7 mouse cellular contexts compared by ENCODE assay signal in the genomic region with DNA sequence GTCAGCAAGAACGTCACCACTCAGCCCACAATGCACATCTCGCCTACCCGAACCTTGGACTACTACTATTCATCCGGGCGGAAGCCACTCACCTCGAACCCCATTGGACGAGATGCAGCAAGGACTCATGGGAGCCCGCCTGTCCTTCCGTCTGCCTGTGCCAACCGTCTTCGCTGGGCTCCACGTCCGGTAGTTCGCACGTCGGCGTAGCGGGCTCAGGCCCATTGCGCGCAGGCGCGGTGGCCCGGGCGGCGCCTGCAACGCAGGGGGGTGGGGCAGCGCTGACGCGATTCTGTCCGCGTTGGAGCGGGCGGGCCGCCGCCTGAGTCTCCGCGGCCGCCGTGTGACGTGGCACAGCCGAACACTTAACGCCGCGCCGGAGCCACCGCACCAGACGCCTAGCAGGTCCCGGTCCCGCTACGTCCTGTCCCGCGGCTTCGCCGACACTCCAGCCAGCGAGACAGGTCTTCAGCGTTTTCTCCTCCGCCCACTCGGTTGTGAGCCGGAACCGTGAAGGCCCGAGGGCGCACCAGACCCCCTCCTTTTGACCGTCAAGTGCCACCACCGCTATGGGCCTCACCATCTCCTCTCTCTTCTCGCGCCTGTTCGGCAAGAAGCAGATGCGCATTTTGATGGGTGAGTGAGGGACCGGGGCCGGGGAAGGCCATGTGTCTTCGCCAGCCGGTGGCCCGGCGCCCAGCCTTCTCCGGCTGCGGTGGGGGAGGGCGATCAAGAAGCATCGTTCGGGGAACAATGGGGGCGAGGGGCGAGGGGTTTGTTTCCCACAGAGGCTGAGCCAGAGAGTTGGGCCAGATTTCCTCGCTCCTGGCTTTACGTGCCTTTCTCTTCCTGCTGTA. TPM values are rescaled to one million over a fixed set of nuclear protein-coding genes. Genes with fewer than 3 reads are reported as not detected.
A peak's percentile ranks its signal among the peaks of the same experiment; 100 is the strongest.
DNase-seq lines count a peak whose midpoint lies in the region; ATAC-seq and TF ChIP-seq lines count a peak whose summit lies in the region.

A gene (plus strand): TSS at position 224 of the 857 bp plus-strand sequence.

- H3K36me3 ChIP-seq in embryonic facial prominence, embryonic 10.5 days (replicated peaks) = peaks cover 11% of the 10 kb centered on the region
- H3K36me3 ChIP-seq in intestine, postnatal 0 days (ENCODE audit: control insufficient read depth, insufficient read depth) = no peaks in the 10 kb centered on the region
- H3K36me3 ChIP-seq in midbrain, embryonic 12.5 days = no peaks in the 10 kb centered on the region
- no peaks in the 10 kb centered on the region for H3K36me3 ChIP-seq in small intestine, adult 2 months (ENCODE audit: control insufficient read depth, insufficient read depth, low read length)

- intact Hi-C loops in left cerebral cortex, postnatal 4 days (cut with DNase I) = loop anchor here (10.0 kb wide), 1 partner anchor 63 kb away; a partner anchor contains a TSS

- under 1% methylated on average over 83 of the region's 83 CpGs for WGBS in embryonic facial prominence, embryonic 10.5 days
- under 1% methylated on average over 82 of the region's 83 CpGs for WGBS in intestine, postnatal 0 days
- under 1% methylated on average over 80 of the region's 83 CpGs for WGBS in midbrain, embryonic 12.5 days
- WGBS in small intestine, adult 2 months = under 1% methylated on average over 83 of the region's 83 CpGs

- H3K27ac ChIP-seq in embryonic facial prominence, embryonic 10.5 days (replicated peaks) = peak within 1 kb of the TSS; percentile 96
- H3K27ac ChIP-seq in intestine, postnatal 0 days (ENCODE audit: low read depth, low read length) = peak within 1 kb of the TSS; percentile 99
- peak within 1 kb of the TSS; percentile 95 for H3K27ac ChIP-seq in midbrain, embryonic 12.5 days (replicated peaks)
- H3K27ac ChIP-seq in small intestine, adult 2 months (ENCODE audit: insufficient read depth, low read depth, low read length) = peak within 1 kb of the TSS; percentile 98

- peak; percentile 98 for ATAC-seq in intestine, postnatal 0 days
- peak; percentile 99 for ATAC-seq in midbrain, embryonic 12.5 days (ENCODE audit: low FRiP score, low read depth)

- TF ChIP-seq CTCF in intestine, postnatal 0 days (IDR thresholded peaks at IDR 0.05; ENCODE audit: low read depth) = no peak
- TF ChIP-seq CTCF in small intestine, adult 2 months (IDR thresholded peaks at IDR 0.05; ENCODE audit: extremely low read depth, insufficient read length, insufficient replicate concordance, low read depth, low read length) = no peak

- H3K4me2 ChIP-seq in intestine, postnatal 0 days (replicated peaks; ENCODE audit: low read depth) = peak within 1 kb of the TSS; percentile 65
- peak within 1 kb of the TSS; percentile 89 for H3K4me2 ChIP-seq in midbrain, embryonic 12.5 days (replicated peaks)

- H3K27me3 ChIP-seq in embryonic facial prominence, embryonic 10.5 days (replicated peaks; ENCODE audit: low read depth, poor library complexity, severe bottlenecking) = no peaks in the 10 kb centered on the region
- no peaks in the 10 kb centered on the region for H3K27me3 ChIP-seq in intestine, postnatal 0 days (replicated peaks; ENCODE audit: control insufficient read depth, insufficient read depth, low read length)
- no peaks in the 10 kb centered on the region for H3K27me3 ChIP-seq in midbrain, embryonic 12.5 days
- no peaks in the 10 kb centered on the region for H3K27me3 ChIP-seq in small intestine, adult 2 months (ENCODE audit: control insufficient read depth, insufficient read depth, low read length)

- H3K9me3 ChIP-seq in embryonic facial prominence, embryonic 10.5 days = no peaks in the 10 kb centered on the region
- H3K9me3 ChIP-seq in intestine, postnatal 0 days (ENCODE audit: control insufficient read depth) = no peaks in the 10 kb centered on the region
- no peaks in the 10 kb centered on the region for H3K9me3 ChIP-seq in midbrain, embryonic 12.5 days

- TF ChIP-seq POLR2A in small intestine, adult 2 months (IDR thresholded peaks at IDR 0.05; ENCODE audit: low read depth, low read length) = peak; percentile 88

- H3K4me1 ChIP-seq in embryonic facial prominence, embryonic 10.5 days = peaks cover 17% of the 10 kb centered on the region
- H3K4me1 ChIP-seq in intestine, postnatal 0 days (replicated peaks; ENCODE audit: control insufficient read depth, insufficient read depth, low read length) = no peaks in the 10 kb centered on the region
- peaks cover 20% of the 10 kb centered on the region for H3K4me1 ChIP-seq in midbrain, embryonic 12.5 days
- no peaks in the 10 kb centered on the region for H3K4me1 ChIP-seq in small intestine, adult 2 months (ENCODE audit: control insufficient read depth, insufficient read depth, insufficient read length, low read length)

- peak within 1 kb of the TSS; percentile 94 for H3K4me3 ChIP-seq in embryonic facial prominence, embryonic 10.5 days
- H3K4me3 ChIP-seq in intestine, postnatal 0 days (ENCODE audit: low read depth, low read length) = peak within 1 kb of the TSS; percentile 98
- H3K4me3 ChIP-seq in midbrain, embryonic 12.5 days = peak within 1 kb of the TSS; percentile 94
- H3K4me3 ChIP-seq in small intestine, adult 2 months (ENCODE audit: low read depth, low read length) = peak within 1 kb of the TSS; percentile 83

- peak within 1 kb of the TSS; percentile 95 for H3K9ac ChIP-seq in intestine, postnatal 0 days (ENCODE audit: low read depth, low read length)
- peak within 1 kb of the TSS; percentile 96 for H3K9ac ChIP-seq in midbrain, embryonic 12.5 days (replicated peaks)

- DNase-seq in adrenal gland, postnatal 10 days = peak; percentile 99
- DNase-seq in embryonic facial prominence, embryonic 10.5 days (ENCODE audit: low spot score) = peak; percentile 98
- DNase-seq in gonadal fat pad, adult 2 months (ENCODE audit: low read depth) = peak; percentile 84
- peak; percentile 98 for DNase-seq in left cerebral cortex, postnatal 4 days

RNA-seq across cellular contexts. Expression of the gene that starts here (rescaled TPM):
- 100 to 1,000 TPM; 168 to 191 TPM for total RNA-seq in adrenal gland, postnatal 10 days (2021)
- 501 and 504 TPM in 2 replicates for polyA plus RNA-seq in embryonic facial prominence, embryonic 10.5 days (2016; fragmentation: Nextera tagmentation; extraction: Ambion mirVana)
- polyA plus RNA-seq in gonadal fat pad, adult 2 months (2012; rRNA removed) = 167 and 180 TPM in 2 replicates
- 640 and 727 TPM in 2 replicates for polyA plus RNA-seq in intestine, postnatal 0 days (2015; fragmentation: Nextera tagmentation; extraction: Ambion mirVana)
- total RNA-seq in left cerebral cortex, postnatal 4 days (2021) = 100 to 1,000 TPM; 212 to 232 TPM
- polyA plus RNA-seq in midbrain, embryonic 12.5 days (2016; fragmentation: Nextera tagmentation; extraction: Ambion mirVana) = 531 and 542 TPM in 2 replicates
- 139 and 203 TPM in 2 replicates for polyA plus RNA-seq in small intestine, adult 2 months (2012; rRNA removed)

Comparison
In these comparisons a context has a peak if more than half of its experiments do, and no peak if none do; other contexts are left out.
1. Peak in every context shown above with its lines: DNase-seq, ATAC-seq, H3K4me3 ChIP-seq and H3K27ac ChIP-seq.